Mouse (Mus musculus) kidney, embryonic 14.5 days (tissue): ENCODE measurements at regions not wholly inside any gene's neighbourhood (a gene's known extent, or its start where the extent isn't known, plus 50 kb on each side); places are given as distances from the start of the nearest gene placed in this dataset.

Source experiments
- ATAC-seq: fragments of 200-750 bp; cut with Nextera tagmentation; 2 replicates; pipeline ENCODE4 v1.8.0; 2017; ENCODE audit warnings: moderate number of reproducible peaks, mild to moderate bottlenecking, moderate TSS enrichment, moderate library complexity; ENCODE audit not compliant: low FRiP score, low TSS enrichment
- H3K27ac ChIP-seq: fragments of 300-500 bp; sonication (generic); 2 replicates; pipeline ENCODE4 v1.5.1; 2014; ENCODE audit warnings: low read depth, mild to moderate bottlenecking, low read length, moderate library complexity, mixed read lengths
- H3K27me3 ChIP-seq: fragments of 300-500 bp; sonication (generic); 2 replicates; pipeline ENCODE4 v1.6.1; 2014; ENCODE audit warnings: mild to moderate bottlenecking, low read length; ENCODE audit not compliant: control insufficient read depth, insufficient read depth
- H3K36me3 ChIP-seq: fragments of 300-500 bp; sonication (generic); 2 replicates; pipeline ENCODE4 v1.6.1; 2014; ENCODE audit warnings: low read length, mixed read lengths; ENCODE audit not compliant: control insufficient read depth, insufficient read depth
- H3K4me1 ChIP-seq: fragments of 300-500 bp; sonication (generic); 2 replicates; pipeline ENCODE4 v1.6.1; 2014; ENCODE audit warnings: low read length, mixed read lengths; ENCODE audit not compliant: control insufficient read depth, insufficient read depth
- H3K4me2 ChIP-seq: fragments of 300-500 bp; sonication (generic); replicated peaks from 2 replicates; pipeline ENCODE4 v1.6.1; 2014; ENCODE audit warnings: low read depth, mild to moderate bottlenecking, low read length
- H3K4me3 ChIP-seq: fragments of 300-500 bp; sonication (generic); 2 replicates; pipeline ENCODE4 v1.5.1; 2014; ENCODE audit warnings: mild to moderate bottlenecking, low read length
- H3K9ac ChIP-seq: fragments of 300-500 bp; sonication (generic); 2 replicates; pipeline ENCODE4 v1.6.1; 2014; ENCODE audit warnings: low read depth, mild to moderate bottlenecking, low read length, moderate library complexity
- H3K9me3 ChIP-seq: fragments of 300-500 bp; sonication (generic); 2 replicates; pipeline ENCODE4 v1.6.1; 2016; ENCODE audit warnings: low read length; ENCODE audit not compliant: control insufficient read depth
- WGBS: fragments of 180-500 bp; shearing (Covaris S2); extraction: QIAGEN DNeasy Blood & Tissue Kit; methylation state at CpG from one replicate; pipeline ENCODE4 v1.1.7; 2014; 5-methylcytosine and 5-hydroxymethylcytosine counted together

GRCm38 (mm10) chr15:93100837-93101236, 174.1 kb downstream of the Gxylt1 start:
- WGBS: 67% methylated on average over 7 of the region's 7 CpGs
- Histone ChIP-seq H3K27me3 (no peaks in the 10 kb centered on the region), H3K4me2 (no peak overlapping the region), H3K4me3 (no peak overlapping the region), H3K36me3 (no peaks in the 10 kb centered on the region), H3K4me1 (0 out of 2 replicates have a peak, but pooled peaks cover 4% of the 10 kb centered on the region), H3K27ac (no peak overlapping the region), H3K9me3 (no peaks in the 10 kb centered on the region), H3K9ac (no peak overlapping the region)
- no peak for ATAC-seq

- Histone ChIP-seq H3K9me3 (no peaks in the 10 kb centered on the region), H3K4me3 (no peak overlapping the region), H3K36me3 (no peaks in the 10 kb centered on the region), H3K4me2 (no peak overlapping the region), H3K27ac (no peak overlapping the region), H3K9ac (no peak overlapping the region), H3K4me1 (peaks cover 9% of the 10 kb centered on the region; the same call in 1 of the 2 replicates), H3K27me3 (no peaks in the 10 kb centered on the region)
- 93% methylated on average over 3 of the region's 3 CpGs for WGBS
- no peak for ATAC-seq
These were observed 175.1 kb downstream of the Gxylt1 start for GRCm38 (mm10) chr15:93099840-93100239.

GRCm38 (mm10) chr15:93096335-93096734, 178.6 kb downstream of the Gxylt1 start:
- Histone ChIP-seq H3K4me1 (peaks cover 12% of the 10 kb centered on the region; the same call in 1 of the 2 replicates), H3K36me3 (no peaks in the 10 kb centered on the region), H3K4me3 (no peak overlapping the region), H3K4me2 (no peak overlapping the region), H3K27me3 (no peaks in the 10 kb centered on the region), H3K9ac (no peak overlapping the region), H3K27ac (no peak overlapping the region), H3K9me3 (no peaks in the 10 kb centered on the region)
- peak; percentile 55; the same call in 1 of the 2 replicates for ATAC-seq
- 68% methylated on average over 5 of the region's 5 CpGs for WGBS

GRCm38 (mm10) chr15:93095224-93095623, 179.8 kb downstream of the Gxylt1 start:
- Histone ChIP-seq H3K9ac (no peak overlapping the region), H3K4me1 (peaks cover 12% of the 10 kb centered on the region; the same call in 1 of the 2 replicates), H3K4me3 (no peak overlapping the region), H3K4me2 (no peak overlapping the region; the same call in 1 of the 2 replicates), H3K27ac (no peak overlapping the region), H3K27me3 (no peaks in the 10 kb centered on the region), H3K36me3 (no peaks in the 10 kb centered on the region), H3K9me3 (no peaks in the 10 kb centered on the region)
- ATAC-seq: peak; percentile 71
- WGBS: 17% methylated on average over 6 of the region's 6 CpGs

GRCm38 (mm10) chr15:93094202-93095135, 180.5 kb downstream of the Gxylt1 start:
- Histone ChIP-seq H3K9me3 (no peaks in the 10 kb centered on the region), H3K9ac (no peak overlapping the region), H3K36me3 (no peaks in the 10 kb centered on the region), H3K4me2 (no peak overlapping the region), H3K27ac (no peak overlapping the region), H3K4me3 (no peak overlapping the region), H3K4me1 (peaks cover 12% of the 10 kb centered on the region; the same call in 1 of the 2 replicates), H3K27me3 (no peaks in the 10 kb centered on the region)
- WGBS: 31% methylated on average over 23 of the region's 23 CpGs
- ATAC-seq: peak; percentile 82

GRCm38 (mm10) chr15:93091396-93091795, 183.6 kb downstream of the Gxylt1 start:
- ATAC-seq: no peak
- Histone ChIP-seq H3K27ac (no peak overlapping the region), H3K27me3 (no peaks in the 10 kb centered on the region), H3K4me2 (no peak overlapping the region), H3K36me3 (no peaks in the 10 kb centered on the region), H3K4me3 (no peak overlapping the region), H3K4me1 (peaks cover 9% of the 10 kb centered on the region; the same call in 1 of the 2 replicates), H3K9ac (no peak overlapping the region), H3K9me3 (no peaks in the 10 kb centered on the region)
- 84% methylated on average over 2 of the region's 2 CpGs for WGBS

GRCm38 (mm10) chr15:93089347-93089746, 185.6 kb downstream of the Gxylt1 start:
- no peaks in the 10 kb centered on the region for H3K36me3 ChIP-seq
- WGBS: 29% methylated on average over 13 of the region's 13 CpGs
- peak; percentile 46; the same call in 1 of the 2 replicates for ATAC-seq

GRCm38 (mm10) chr15:93084967-93085617, 189.9 kb downstream of the Gxylt1 start:
- H3K27me3 ChIP-seq: no peaks in the 10 kb centered on the region
- H3K4me1 ChIP-seq: no peaks in the 10 kb centered on the region
- H3K9ac ChIP-seq: no peak overlapping the region
- H3K27ac ChIP-seq: no peak overlapping the region
- no peak overlapping the region for H3K4me2 ChIP-seq
- 64% methylated on average over 14 of the region's 14 CpGs for WGBS
- H3K4me3 ChIP-seq: no peak overlapping the region
- no peaks in the 10 kb centered on the region for H3K9me3 ChIP-seq
- ATAC-seq: no peak
- no peaks in the 10 kb centered on the region for H3K36me3 ChIP-seq

More at GRCm38 (mm10) chr15:93089347-93089746, 185.6 kb downstream of the Gxylt1 start:
- Histone ChIP-seq H3K4me3 (no peak overlapping the region), H3K27me3 (no peaks in the 10 kb centered on the region), H3K4me1 (no peaks in the 10 kb centered on the region), H3K9ac (no peak overlapping the region), H3K27ac (no peak overlapping the region), H3K9me3 (no peaks in the 10 kb centered on the region), H3K4me2 (no peak overlapping the region)

- Histone ChIP-seq H3K27ac (no peak overlapping the region), H3K4me1 (no peaks in the 10 kb centered on the region), H3K27me3 (no peaks in the 10 kb centered on the region), H3K36me3 (no peaks in the 10 kb centered on the region), H3K4me2 (no peak overlapping the region), H3K4me3 (no peak overlapping the region), H3K9ac (no peak overlapping the region), H3K9me3 (no peaks in the 10 kb centered on the region)
- ATAC-seq: no peak
- WGBS: 65% methylated on average over 6 of the region's 6 CpGs
These were observed 200.9 kb downstream of the Gxylt1 start for GRCm38 (mm10) chr15:93074070-93074469.
